Mouse (Mus musculus) embryo, embryonic 11 days (tissue): ENCODE data around the gene Mdga2.

ENCODE experiments used
- DNase-seq: peaks from one replicate; pipeline ENCODE4 v3.0.0-alpha.2; 2015

Gene Mdga2

DNA sequence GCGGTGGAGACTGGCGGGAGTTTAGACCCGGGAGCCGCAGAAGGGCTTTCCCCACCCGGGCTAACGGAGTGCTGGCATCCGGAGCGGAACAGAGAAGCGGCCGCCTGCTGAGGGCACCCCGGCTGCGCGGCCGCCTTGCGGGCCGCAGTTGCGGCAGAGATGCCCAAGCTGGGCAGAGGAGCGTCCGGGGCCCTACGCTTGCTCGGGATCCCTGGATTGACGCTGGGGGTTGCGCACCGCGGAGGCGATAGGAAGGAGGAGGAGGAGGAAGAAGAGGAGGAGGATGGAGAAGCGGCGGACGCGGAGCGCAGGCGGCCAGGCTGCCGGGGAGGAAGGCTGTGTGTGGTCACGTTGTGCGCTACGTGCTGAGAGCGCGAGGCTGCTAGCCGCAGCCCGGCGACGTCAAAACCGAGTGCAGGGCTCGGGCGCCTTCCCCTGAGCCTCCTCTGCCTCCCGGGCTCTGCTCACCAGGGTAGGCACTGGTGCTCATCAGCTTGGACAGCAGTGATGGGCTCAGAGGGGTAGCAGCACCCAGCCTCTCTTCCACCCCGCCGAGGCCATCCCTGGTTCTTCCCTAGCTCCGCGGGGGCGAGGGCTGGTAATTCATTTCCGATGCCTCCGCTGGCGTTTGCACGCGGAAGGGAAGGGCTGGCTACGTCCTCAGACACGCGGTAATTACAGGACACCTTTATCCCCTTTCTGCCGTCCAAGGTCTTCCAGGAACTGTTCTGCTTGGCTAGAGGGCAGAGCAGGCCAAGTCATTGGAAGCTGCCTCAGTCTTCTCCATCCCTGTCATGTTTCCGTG is at the start of gene Mdga2:
Mdga2 (minus strand) TSS at position 329 of the 805 bp plus-strand sequence.
- DNase-seq, result peak; percentile 78

DNA sequence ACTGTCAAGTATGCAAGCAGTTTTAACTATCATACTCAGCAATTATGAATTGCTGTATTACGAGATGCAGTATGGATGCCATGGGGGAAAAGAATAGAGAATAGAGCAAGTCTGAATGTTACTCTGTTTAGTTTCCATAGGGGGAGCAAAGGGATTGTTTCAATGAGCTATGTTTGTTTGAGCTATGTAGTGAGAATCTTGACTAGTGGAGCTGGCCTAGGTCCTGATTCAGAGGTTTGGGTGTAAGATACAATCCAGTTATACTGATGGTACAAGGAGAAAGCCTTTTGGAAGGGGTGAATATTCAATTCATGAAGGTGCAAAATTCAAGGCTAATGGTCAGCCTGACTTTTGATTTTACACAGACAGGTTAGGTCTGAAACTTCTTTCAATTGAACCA is 45.1 kb upstream of the Mdga2 start:
- peak; percentile 61 for DNase-seq

DNA sequence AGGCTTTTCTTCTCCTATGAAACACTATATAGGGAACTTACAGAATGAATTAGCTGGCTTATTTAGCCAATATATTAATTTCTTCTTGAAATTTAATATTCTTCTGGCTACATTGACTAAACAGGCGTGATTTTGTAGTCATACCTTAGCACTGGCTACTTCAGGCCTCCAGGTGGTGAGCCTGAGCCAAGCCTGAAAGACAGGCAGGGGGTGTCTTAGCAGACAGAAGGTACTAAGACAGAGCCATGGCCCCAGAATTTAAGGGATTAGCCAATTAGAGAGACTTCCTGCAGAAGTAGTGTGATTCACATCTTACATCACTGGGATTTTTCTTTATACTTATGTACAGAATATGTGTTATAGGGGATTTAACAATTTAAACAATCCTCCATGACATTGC is 1.2 kb upstream of the Mdga2 start:
- DNase-seq, result no peak

DNA sequence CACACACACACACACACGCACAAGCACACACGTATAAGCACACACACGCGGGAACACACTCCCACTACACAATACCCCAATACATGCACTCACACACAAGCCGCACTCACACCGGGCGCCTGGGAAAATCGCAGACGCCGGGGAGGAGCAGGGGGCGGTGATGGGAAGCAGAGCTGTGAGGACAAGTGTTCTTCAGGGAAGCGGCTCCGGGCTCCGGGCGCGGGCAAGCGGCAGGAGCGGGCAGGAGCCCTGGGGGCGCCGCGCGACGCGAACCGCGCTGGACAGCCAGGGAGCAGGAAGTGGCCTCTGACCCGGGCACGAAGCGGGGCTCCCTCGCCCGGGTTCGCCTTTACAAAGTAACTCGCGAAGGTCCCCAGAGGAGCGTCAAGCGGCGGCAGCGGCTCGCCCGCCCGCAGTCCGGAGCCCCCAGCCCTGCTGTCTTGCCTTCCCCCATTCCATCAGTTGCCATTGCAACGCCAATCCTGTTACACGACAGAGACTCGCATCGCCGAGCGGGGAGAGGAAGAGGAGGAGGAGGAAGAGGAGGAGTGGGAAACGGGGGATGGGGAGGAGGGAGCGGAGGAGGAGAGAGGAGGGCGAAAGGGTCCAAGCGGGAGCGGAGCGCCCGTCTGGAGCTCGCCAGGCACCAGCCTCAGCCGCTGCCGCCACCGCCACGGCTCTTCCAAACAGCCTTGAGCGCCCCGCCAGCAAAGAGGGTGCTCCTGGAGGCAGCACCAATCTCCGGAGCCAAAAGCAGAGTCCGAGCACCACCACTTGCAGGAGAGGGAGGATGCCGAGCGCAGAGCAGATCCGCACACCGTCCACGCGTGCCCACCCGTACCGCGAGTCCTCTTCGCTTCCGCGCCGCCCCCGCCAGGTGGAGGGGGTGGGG is 774 bp downstream of the Mdga2 start:
- DNase-seq, result peak; percentile 67

DNA sequence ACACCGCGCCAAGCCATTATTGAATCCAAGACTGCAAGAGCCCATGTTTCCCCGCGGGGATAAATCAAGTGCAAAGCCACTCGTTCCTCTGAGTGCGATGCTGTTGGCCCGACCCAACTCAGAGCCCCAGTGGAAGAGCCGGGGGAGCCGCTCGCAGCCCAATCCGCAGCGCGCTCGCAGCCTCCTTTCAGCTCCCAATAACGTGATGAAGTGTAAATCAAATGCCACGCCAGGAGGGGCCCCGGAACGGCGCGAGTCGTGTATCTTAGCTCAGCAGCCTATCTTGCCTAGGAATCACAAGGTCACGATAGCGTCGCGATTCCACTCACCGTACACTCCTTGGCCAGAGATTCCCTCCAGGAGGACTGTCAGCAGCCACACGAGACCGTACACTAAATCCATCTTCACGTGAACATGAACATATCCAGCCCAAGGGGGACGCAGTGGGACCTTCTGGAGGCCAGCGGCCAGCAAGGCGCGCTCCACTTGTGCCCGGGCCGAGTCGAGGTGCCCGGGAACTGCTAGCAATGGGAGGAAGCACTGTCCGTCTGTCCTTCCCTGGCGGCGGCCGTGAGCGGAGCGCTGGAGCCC is 1.6 kb downstream of the Mdga2 start:
- peak; percentile 61 for DNase-seq

DNA sequence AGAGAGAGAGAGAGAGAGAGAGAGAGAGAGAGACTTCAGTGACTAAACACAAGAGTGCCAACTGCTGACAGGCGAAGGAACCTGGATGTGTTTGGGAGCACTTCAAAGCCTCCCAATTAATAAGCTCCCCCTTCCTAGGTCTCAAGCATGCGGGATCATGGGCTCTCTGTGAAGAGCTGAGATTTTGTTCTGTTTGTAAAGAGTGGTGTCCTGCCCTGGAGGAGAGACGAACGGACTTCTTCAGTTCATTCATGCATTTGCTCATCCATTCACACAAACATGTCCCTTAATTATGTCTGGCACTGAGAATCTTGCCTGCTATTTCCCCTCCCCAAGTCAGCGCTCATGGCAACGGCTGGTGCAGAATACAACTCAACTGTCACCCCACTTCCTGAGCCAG is 2.3 kb downstream of the Mdga2 start:
- no peak for DNase-seq

DNA sequence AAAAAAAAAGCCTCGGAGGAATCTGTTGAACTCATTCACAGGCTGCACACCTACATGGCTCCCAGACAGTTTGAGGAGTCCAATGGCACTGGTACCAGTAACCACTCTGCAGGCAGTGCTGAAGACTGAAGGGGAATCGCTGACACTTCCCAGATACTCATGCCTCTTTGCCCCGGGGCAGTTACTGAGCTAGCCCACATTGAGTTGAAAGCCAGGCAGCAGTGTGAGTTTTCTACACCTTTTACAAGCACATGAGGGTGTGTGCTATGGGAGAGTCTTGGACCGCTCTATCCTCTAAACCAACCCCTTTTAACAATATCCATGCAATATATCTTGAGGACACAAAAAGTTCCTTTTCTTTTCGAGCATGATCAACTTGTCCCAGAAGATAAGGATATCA is 2.8 kb downstream of the Mdga2 start:
- DNase-seq, result no peak

DNA sequence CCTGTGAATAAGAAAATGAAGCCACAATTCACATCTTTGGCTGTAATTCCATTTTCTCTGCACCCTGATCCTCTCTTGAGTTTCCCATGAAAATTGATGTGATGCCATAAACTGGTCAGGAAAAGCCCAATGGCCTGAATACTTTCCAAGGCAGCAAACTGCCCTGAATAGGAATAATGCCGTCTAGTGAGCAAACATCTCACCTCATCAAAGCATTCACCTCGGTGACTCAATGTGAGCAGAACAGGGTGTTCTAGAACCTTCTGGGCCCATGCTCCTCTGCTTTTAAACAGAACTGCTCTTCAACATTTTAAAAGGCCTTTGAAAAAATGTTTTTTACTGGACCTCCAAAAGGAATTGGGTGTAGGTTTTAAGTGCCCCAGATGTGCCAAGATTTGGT is 9.5 kb downstream of the Mdga2 start:
- DNase-seq, result no peak

DNA sequence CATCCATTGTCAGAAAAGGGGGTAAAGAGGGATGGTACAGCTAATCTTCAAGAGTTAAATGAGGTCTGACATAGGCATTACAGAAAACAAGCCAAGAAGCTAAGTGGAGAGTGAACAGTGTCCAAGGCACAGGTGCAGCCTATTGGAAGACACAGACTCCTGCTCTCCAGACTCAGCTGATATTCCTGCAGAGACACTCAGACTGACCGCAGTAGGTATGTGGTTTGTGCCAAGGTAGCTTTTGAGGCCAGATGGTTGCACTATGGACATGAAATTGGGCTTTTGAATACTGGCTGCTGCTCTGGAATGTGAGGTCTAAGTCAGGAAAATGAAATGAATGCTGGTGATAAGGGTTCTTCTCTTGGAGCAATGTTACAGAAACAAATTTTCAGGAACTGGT is 44.2 kb downstream of the Mdga2 start:
- no peak for DNase-seq

DNA sequence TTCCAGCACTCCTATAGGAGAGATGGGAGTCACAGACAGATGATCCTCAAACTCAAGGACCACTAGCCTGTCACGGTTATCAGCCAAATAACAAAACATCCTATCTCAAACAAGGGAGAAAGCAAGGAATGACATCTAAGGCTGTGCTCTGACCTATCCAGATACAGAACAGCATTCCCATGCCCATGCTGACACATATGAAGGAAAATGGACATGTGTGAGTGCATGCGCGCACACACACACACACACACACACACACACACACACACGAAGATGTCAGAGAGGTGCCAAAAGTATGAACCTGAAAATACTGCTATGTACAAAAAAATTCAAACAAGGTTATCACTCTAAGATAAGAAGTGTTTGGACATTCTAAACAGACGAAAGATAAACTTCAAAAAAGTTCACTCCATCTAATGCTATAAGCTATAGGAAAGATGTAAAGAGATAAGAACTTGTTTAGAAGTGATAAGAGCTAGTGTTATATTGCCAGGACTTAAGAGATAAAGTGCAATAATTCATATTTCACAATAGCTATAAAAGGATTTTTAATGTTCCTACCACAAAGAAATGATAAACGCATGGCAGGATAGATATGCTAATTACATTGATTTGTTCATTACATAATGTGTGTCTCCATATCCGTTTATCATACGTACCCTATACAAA is 65.6 kb downstream of the Mdga2 start:
- DNase-seq, result no peak

DNA sequence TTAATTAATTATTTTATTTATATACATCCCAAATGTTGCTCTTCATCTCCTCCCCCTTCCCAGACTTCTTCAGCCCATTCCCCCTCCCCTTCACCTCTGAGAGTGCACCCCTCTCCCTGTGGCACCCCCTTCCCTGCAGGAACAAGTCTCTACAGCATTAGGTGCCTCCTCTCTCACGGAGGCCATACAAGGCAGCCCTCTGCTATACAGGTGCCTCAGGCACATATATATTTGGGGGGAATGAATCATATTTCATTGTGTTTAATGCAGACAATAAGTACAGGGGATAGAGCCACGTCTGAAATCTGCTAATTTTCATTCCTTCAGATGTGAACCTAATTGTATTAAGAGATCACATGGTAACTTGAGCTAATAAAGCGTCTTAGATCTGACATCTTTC is 69.3 kb downstream of the Mdga2 start:
- DNase-seq, result no peak

DNA sequence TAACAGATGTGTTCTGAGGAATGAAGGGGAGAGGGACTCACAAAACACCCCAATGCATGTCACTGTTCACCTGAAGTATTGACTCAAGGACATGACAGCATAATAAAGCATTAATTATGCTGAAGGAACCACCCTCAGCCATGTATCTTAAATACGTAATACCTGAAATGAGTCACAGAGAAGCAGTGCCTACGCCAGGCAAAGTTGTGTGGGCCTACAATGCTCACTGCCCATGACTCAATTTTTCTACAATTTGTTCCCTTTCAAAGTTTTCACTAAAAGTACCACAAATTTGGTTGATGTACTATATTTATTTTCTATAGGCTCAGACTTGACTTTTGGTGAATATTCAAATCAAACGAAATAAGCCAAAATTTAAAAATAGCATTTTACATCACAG is 80.7 kb downstream of the Mdga2 start:
- no peak for DNase-seq

DNA sequence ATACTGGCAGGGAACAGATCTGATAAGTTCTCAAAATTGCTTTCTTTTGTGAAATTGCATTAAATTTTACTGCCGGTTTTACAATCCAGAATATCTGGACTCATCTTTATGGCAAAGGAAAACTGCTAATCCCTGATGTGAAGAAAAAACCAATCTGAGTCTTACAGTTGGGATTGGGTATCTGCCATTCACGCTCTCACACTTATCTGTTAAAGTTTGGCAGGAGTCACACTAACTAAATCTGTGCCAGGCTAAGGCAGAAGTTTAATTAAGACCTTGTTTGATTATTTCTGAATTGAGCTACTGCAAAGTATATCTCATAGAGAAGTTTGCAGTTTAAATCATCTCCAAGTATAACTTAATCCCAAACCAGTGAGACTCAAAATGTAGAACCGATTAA is 82.2 kb downstream of the Mdga2 start:
- no peak for DNase-seq

DNA sequence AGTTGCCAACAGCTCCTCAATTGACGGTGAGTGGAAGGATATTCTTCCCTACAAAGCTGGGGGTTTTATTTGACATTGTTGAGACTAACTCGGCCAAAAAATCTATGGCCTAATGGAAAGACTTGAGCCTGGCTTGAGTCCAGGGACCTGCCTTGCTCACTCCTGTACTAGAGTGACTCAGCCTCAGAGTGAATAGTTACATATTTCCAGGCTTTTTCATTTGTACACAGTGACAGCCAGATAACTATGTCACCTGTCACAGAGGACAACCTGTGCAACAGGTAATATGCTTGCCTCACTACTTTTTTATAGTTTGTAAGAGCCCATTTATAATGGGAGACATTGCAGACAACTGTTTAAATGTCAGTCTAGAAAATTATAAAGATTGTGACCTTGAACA is 94.9 kb downstream of the Mdga2 start:
- no peak for DNase-seq

DNA sequence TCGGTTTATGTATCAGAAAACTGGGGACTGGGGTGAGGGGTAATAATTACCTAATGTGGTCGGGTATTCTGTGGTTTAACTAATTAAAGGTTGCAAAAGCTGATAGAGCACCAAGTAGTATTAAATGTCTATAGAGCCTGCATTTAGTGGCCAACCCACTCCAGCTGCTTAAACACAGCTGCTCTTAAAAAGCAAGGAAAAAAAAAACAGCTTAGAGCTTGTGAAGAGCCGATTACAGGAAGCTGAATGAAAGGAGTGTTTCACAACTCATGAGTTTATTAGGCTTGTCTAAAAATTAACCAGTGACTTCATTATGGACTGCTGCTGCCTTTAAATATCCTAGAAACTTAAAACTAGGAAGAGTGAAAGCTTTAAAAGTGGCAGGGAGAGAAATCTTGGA is 98.5 kb downstream of the Mdga2 start:
- DNase-seq, result no peak

DNA sequence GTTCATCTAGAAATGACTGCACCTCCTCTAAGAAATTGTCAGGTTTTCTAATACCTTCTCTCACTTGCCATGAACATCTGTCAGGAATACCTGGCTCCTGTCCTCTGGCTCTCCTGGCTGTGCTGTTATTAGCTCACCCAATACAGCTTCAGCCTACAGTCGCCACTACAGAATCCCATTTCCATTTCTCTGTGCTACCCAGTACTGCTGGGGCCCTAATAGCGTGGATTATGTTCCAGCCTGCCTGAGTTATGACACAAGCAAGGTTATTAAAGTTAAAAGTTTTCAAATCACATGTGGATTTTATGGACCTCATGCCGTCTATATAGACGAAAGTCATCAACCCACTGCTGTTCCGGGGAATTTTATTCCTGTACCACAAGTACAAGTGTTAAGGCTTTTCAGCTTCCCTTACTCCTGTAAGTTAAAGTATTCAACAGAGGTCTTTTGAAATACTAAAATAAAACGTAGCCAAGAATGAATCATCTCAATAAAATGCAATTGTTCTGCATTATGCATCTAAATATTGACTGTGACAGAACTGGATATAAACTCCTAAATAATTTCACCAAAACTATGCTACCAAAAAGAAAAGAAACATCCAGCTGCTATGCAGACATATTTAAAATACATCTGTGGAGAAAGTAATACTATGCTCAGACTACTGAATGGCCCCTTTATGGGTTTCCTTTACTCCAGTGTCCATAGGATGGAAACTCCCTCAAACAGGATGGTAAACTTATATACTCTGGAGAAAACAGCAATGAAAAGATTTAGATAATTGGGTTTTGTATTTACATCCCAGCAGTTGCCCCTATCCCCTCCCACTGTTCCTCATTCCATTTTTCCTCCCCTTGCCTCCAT is 103.5 kb downstream of the Mdga2 start:
- DNase-seq, result no peak

DNA sequence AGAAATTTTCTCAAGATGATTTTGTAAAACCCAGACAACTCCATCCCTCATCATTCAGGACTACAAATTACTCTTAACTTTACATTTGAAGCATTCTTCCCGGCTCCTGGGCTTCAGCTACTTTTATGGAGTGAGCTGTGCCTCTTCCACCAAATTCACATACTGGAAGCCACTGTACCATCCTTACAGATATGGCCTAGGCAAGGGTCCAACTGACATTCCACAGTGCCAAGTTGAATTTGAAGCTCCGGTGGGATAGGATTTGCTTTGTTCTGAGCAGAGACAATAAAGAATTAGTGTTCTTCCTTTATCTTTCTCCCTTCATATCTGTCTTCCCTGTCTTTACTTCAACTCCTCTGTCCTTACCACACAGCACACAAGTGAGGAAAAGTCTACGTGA is 118.2 kb downstream of the Mdga2 start:
- no peak for DNase-seq

DNA sequence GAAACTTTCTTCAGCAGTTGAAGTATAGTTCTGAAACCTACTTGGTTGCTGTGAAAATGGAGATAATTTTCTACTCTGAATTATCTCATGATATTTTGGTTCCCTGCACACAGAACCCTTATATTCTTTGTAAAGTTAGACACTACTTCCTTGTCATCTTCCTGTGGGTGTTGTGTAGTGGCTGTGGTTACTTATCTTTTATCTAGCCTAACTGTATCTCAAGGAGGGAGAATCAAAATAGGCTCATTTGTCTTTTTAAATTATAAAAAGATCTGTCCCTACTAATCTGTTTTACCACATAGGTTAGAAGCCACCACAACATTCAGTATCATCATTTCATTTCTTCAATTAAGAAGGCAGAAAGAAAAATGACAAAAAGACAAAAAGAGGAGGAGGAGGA is 127.9 kb downstream of the Mdga2 start:
- no peak for DNase-seq

DNA sequence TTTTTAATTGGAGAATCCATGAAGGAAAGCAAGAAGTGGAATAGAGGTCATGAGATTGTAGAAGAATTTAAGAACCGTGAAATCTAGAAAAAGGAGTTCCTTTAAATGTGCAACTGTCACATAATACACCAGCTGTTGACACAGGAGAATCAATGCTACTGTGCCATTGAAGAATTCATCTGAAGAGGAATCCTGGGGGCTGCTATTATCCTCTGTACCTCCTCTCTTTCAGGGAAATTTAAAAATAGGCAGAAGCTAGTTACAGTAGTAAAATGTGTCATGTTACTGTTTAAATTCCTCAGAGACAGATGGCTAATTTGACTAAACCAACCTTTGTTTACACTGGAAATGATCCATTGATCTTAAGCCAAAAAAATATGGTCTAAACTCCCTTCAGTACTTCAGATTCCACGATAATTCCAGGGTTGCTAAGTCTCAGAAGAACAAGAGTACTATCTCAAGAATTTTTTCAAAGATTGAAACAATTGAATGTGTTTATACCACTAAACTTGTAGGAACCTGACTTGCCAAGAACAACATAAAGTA is 131.9 kb downstream of the Mdga2 start:
- DNase-seq, result no peak

DNA sequence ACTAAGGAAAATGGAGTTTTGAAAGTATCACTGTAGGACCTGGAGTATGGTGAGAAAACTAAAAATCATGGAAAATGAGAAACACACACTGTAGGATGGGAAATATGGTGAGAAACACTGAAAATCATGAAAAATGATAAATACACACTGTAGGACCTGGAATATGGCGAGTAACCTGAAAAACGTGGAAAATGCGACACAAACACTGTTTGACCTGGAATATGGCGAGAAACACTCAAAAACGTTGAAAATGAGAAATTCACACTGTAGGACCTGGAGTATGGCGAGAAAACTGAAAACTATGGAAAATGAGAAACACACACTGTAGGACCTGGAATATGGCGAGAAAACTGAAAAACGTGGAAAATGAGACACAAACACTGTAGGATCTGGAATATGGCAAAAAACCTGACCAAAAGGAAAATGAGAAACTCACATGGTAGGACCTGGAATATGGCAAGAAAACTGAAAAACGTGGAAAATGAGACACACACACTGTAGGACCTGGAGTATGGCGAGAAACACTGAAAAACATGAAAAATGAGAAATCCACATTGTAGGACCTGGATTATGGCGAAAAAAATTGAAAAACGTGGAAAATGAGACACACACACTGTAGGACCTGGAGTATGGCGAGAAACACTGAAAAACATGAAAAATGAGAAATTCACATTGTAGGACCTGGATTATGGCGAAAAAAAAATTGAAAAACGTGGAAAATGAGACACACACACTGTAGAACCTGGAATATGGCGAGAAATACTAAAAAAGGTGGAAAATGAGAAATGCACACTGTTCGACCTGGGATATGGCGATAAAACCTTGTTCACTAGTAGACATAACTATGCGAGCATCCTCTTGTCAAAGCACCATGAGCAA is 163.0 kb downstream of the Mdga2 start:
- DNase-seq, result peak; percentile 7

DNA sequence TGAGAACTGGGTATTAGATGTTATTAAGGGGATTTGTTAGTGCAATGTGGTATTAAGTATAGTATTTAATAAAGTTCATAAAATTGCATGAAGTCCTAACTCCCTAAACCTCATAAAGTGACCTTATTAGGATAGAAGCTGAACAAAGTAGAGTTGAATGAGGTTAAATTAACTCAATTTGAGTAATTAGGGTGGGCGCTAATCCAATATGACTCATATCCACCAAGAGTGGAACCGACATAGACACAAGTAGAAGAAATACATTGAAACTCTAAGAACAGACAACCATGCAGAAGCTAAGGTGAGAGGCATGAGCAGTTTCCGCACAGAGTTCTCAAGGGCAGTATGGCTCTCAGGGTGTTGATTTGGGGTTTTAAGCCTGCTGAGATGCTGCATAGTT is 165.7 kb downstream of the Mdga2 start:
- no peak for DNase-seq
